Mouse (Mus musculus) cerebellum, postnatal 14 days (tissue): ENCODE measurements around the gene Gm21541.
"Not testable (repeated sequence)": the region's sequence is repeated elsewhere in the genome, so short reads cannot be mapped to it uniquely, and the experiment has no call there.

Experiments used
- DNase-seq, 2 experiments: peaks; one replicate each; pipeline ENCODE4 v3.0.0; 2021; ENCODE audit warnings: mixed read lengths in 2 of 2

Gm21541 gene

DNA sequence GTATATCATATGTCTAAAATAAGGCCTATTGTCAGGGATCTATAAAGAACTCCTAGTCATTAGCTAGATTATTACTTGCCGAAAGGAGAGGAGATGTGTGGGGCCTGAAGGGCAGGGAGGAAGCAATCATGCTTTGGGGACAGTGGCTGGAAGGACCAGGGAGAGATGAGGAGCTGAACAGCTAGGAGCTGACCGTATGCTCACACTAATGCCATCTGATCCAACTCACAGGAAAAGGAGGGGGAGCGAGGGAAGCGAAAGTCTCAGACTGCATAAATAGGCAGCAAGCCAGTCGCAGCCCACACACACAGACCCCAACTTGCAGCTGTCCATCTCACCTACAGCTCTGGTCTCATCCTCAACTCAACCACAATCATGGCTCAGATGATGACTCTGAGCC lies at the start of gene Gm21541:
TSS of gene Gm21541 (plus strand) at position 301 of the 400 bp plus-strand sequence.
- DNase-seq: not testable (repeated sequence)

DNA sequence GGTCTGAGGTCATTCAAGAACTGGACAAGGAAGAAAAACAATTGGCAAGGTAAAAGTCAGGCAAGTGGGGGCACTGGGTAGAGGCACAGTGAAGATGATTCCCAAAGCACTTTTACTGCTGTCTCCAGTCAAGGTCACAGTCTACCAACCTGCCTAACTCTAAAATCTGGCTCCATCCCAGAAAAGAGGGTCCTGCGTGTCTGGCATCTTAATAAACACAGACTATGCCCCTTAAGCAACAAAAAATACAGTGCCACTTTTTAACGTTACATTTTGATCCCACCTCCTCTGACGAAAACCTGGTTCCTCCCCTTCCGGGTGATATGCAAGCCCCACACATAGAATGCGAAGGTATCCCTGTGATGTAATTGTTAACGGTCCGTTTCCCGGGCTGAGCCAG lies 37.9 kb downstream of the Gm21541 start, which contains the start of gene Gm20878:
TSS of gene Gm20878 (plus strand) at position 301 of the 400 bp plus-strand sequence.
- not testable (repeated sequence) for DNase-seq
